8 mouse cellular contexts compared by ENCODE assay signal in the genomic region with DNA sequence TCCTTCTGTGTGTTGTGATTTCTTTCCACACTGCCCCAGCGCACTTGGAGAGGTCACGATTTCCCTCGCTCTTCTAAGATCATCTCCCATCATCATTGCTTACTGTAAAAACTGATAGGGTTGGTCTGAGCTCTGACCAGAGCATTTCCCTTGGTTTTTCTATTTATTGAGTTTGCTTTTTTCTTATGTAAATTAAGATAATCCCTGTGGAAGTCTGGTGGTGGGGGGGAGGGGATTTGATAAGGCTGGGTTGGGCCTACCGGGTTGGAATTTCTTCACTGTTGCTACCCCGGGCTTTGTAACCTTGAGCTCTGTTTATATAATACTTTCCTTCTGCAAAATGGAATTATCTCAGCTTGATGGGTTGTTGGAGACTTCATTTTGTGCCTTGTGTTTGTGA. TPM values are rescaled to one million over a fixed set of nuclear protein-coding genes. Genes with fewer than 3 reads are reported as not detected.
A peak's percentile ranks its signal among the peaks of the same experiment; 100 is the strongest.
DNase-seq lines count a peak whose midpoint lies in the region; ATAC-seq and TF ChIP-seq lines count a peak whose summit lies in the region.

No protein-coding gene starts in this region.

- H3K4me3 ChIP-seq in heart, adult 2 months = no peak overlapping the region
- H3K4me3 ChIP-seq in neural tube, embryonic 12.5 days = no peak overlapping the region
- H3K4me3 ChIP-seq in liver, embryonic 12.5 days = no peak overlapping the region

- H3K4me2 ChIP-seq in neural tube, embryonic 12.5 days (replicated peaks) = peak overlapping the region; percentile 87; the same call in 1 of the 2 replicates
- peak overlapping the region; percentile 74; the same call in 1 of the 2 replicates for H3K4me2 ChIP-seq in liver, embryonic 12.5 days

- no peak for TF ChIP-seq EP300 in heart, adult 2 months (IDR thresholded peaks at IDR 0.05; ENCODE audit: insufficient read depth, low read depth, low read length)

- H3K9me3 ChIP-seq in neural tube, embryonic 12.5 days = no peaks in the 10 kb centered on the region
- no peaks in the 10 kb centered on the region for H3K9me3 ChIP-seq in liver, embryonic 12.5 days (replicated peaks)

- H3K27me3 ChIP-seq in heart, adult 2 months (ENCODE audit: control insufficient read depth, insufficient read depth, low read length) = no peaks in the 10 kb centered on the region
- 0 out of 2 replicates have a peak, but pooled peaks cover 3% of the 10 kb centered on the region for H3K27me3 ChIP-seq in neural tube, embryonic 12.5 days (replicated peaks)
- H3K27me3 ChIP-seq in liver, embryonic 12.5 days (replicated peaks) = peaks cover 96% of the 10 kb centered on the region

- H3K36me3 ChIP-seq in heart, adult 2 months (ENCODE audit: control insufficient read depth, insufficient read depth, low read length) = peaks cover 5% of the 10 kb centered on the region; the same call in 1 of the 2 replicates
- no peaks in the 10 kb centered on the region for H3K36me3 ChIP-seq in neural tube, embryonic 12.5 days
- no peaks in the 10 kb centered on the region for H3K36me3 ChIP-seq in liver, embryonic 12.5 days

- no peak for TF ChIP-seq POLR2A in heart, adult 2 months (IDR thresholded peaks at IDR 0.05; ENCODE audit: insufficient read depth, low read depth, low read length)

- ATAC-seq in neural tube, embryonic 12.5 days (ENCODE audit: low FRiP score, low read depth) = no peak
- no peak for ATAC-seq in liver, embryonic 12.5 days

- no peak overlapping the region for H3K9ac ChIP-seq in heart, adult 2 months (ENCODE audit: low read depth, low read length)
- H3K9ac ChIP-seq in neural tube, embryonic 12.5 days = no peak overlapping the region
- H3K9ac ChIP-seq in liver, embryonic 12.5 days = no peak overlapping the region

- WGBS in heart, adult 2 months = 49% methylated on average over 5 of the region's 5 CpGs
- WGBS in neural tube, embryonic 12.5 days = 28% methylated on average over 5 of the region's 5 CpGs
- 46% methylated on average over 5 of the region's 5 CpGs for WGBS in liver, embryonic 12.5 days (ENCODE audit: insufficient replicate concordance)

- H3K4me1 ChIP-seq in heart, adult 2 months (ENCODE audit: control insufficient read depth, insufficient read depth, low read length) = peaks cover 14% of the 10 kb centered on the region
- H3K4me1 ChIP-seq in neural tube, embryonic 12.5 days = peaks cover 62% of the 10 kb centered on the region
- H3K4me1 ChIP-seq in liver, embryonic 12.5 days = peaks cover 74% of the 10 kb centered on the region

- peak overlapping the region; percentile 100 for H3K27ac ChIP-seq in heart, adult 2 months
- H3K27ac ChIP-seq in neural tube, embryonic 12.5 days = no peak overlapping the region
- 0 out of 2 replicates have a peak overlapping the region, but pooled peaks have one; percentile 30 for H3K27ac ChIP-seq in liver, embryonic 12.5 days

- TF ChIP-seq CTCF in heart, adult 2 months (IDR thresholded peaks at IDR 0.05) = no peak

- intact Hi-C loops in heart, adult 2 months (cut with DNase I) = loop anchor here (2.0 to 5.0 kb wide), 2 partner anchors 53 to 88 kb away; no protein-coding TSS in a partner anchor
- intact Hi-C loops in heart, postnatal 36 days (cut with DNase I) = no loop called here
- intact Hi-C loops in gastrocnemius, postnatal 14 days (cut with DNase I; ENCODE audit: low total_unique reads) = no loop called here

- peaks cover 8% of the 10 kb centered on the region for H3K79me2 ChIP-seq in heart, adult 2 months (replicated peaks; ENCODE audit: control insufficient read depth, insufficient read depth, low read length)

- no peak for DNase-seq in heart, adult 2 months
- DNase-seq in heart, postnatal 36 days = no peak
- no peak for DNase-seq in neural tube, embryonic 10.5 days (ENCODE audit: extremely low spot score, low spot score)
- DNase-seq in spleen, postnatal 36 days (ENCODE audit: low spot score in 2 of 2) = no peak
- no peak for DNase-seq in gastrocnemius, postnatal 14 days
- DNase-seq in cerebellum, adult 9-11 months = no peak

RNA-seq across cellular contexts. Expression of gene Irf2bpl, which starts 1.1 kb away (rescaled TPM):
- 10 to 100 TPM; 32.6 to 36.9 TPM for total RNA-seq in heart, adult 2 months (2021)
- polyA plus RNA-seq in heart, adult 2 months (2012; rRNA removed) = 15.6 and 20.1 TPM in 2 replicates
- total RNA-seq in heart, postnatal 36 days (2021) = 10 to 100 TPM; 36.1 to 37.0 TPM
- polyA plus RNA-seq in neural tube, embryonic 12.5 days (2016; fragmentation: Nextera tagmentation; extraction: Ambion mirVana) = 57.2 and 61.9 TPM in 2 replicates
- 6.7 and 7.7 TPM in 2 replicates for polyA plus RNA-seq in liver, embryonic 12.5 days (2016; fragmentation: Nextera tagmentation; extraction: Ambion mirVana)
- 10 to 100 TPM; 41.8 to 42.8 TPM for total RNA-seq in gastrocnemius, postnatal 14 days (2021)
